Mouse (Mus musculus) MEL (cell line): ENCODE measurements around the gene Nid1. TPM values are rescaled to one million over a fixed set of nuclear protein-coding genes. Genes with fewer than 3 reads are reported as not detected.

Source experiments
- DNase-seq: peaks from one replicate; pipeline ENCODE4 v3.0.0; 2011; ENCODE audit warnings: low read depth, low spot score
- H3K27ac ChIP-seq: 2 replicates; pipeline ENCODE4 v1.5.1; 2012; ENCODE audit warnings: low read depth, mild to moderate bottlenecking, control low read depth, low read length, moderate library complexity; ENCODE audit not compliant: control insufficient read depth
- H3K27me3 ChIP-seq, 2 experiments: fragments of 150-350 bp in 1 of 2; sonication (generic) in 1 of 2; 2 replicates each; pipeline ENCODE4 v1.6.1; 2012; ENCODE audit warnings: low read length in 2 of 2, mild to moderate bottlenecking in 2 of 2, improper control_type of control experiment in 1 of 2, moderate library complexity in 1 of 2; ENCODE audit not compliant: insufficient read depth in 2 of 2, control insufficient read depth in 1 of 2
- H3K36me3 ChIP-seq, 2 experiments: 2 replicates each; pipeline ENCODE4 v1.6.1; 2012 to 2014; ENCODE audit warnings: low read length in 2 of 2, improper control_type of control experiment in 1 of 2, inconsistent platforms in 1 of 2, mild to moderate bottlenecking in 1 of 2; ENCODE audit not compliant: insufficient read depth in 2 of 2, control insufficient read depth in 1 of 2
- H3K4me1 ChIP-seq, 2 experiments: fragments of 150-350 bp in 1 of 2; sonication (generic) in 1 of 2; 2 replicates each; pipeline ENCODE4 v1.6.1; 2012; ENCODE audit warnings: low read length in 2 of 2, improper control_type of control experiment in 1 of 2, mild to moderate bottlenecking in 1 of 2; ENCODE audit not compliant: insufficient read depth in 2 of 2, control insufficient read depth in 1 of 2
- H3K4me3 ChIP-seq, 2 experiments: fragments of 150-350 bp in 1 of 2; sonication (generic) in 1 of 2; 2 replicates each; pipeline ENCODE4 v1.5.1; 2012; ENCODE audit warnings: low read depth in 2 of 2, low read length in 2 of 2, mild to moderate bottlenecking in 2 of 2, moderate library complexity in 2 of 2, control low read depth in 1 of 2, improper control_type of control experiment in 1 of 2; ENCODE audit not compliant: control insufficient read depth in 1 of 2, insufficient read depth in 1 of 2
- H3K79me2 ChIP-seq: 2 replicates; pipeline ENCODE4 v1.6.1; 2012; ENCODE audit warnings: mild to moderate bottlenecking, low read length, moderate library complexity; ENCODE audit not compliant: control insufficient read depth, poor library complexity, insufficient read depth
- H3K9ac ChIP-seq: 2 replicates; pipeline ENCODE4 v1.6.1; 2012; ENCODE audit warnings: low read depth, mild to moderate bottlenecking, control low read depth, low read length, moderate library complexity; ENCODE audit not compliant: control insufficient read depth, poor library complexity, severe bottlenecking
- H3K9me3 ChIP-seq: fragments of 150-350 bp; sonication (generic); replicated peaks from 2 replicates; pipeline ENCODE4 v1.6.1; 2012; ENCODE audit warnings: mild to moderate bottlenecking, low read length, improper control_type of control experiment, moderate library complexity; ENCODE audit not compliant: insufficient read depth
- ETS1 ChIP-seq: IDR thresholded peaks from 2 replicates; pipeline ENCODE4 v1.6.1; 2012; ENCODE audit warnings: low read depth, mild to moderate bottlenecking, inconsistent platforms, low read length, improper control_type of control experiment, moderate library complexity
- GABPA ChIP-seq: IDR thresholded peaks from 2 replicates; pipeline ENCODE4 v1.6.1; 2012; ENCODE audit warnings: low read depth, mild to moderate bottlenecking, inconsistent platforms, low read length, improper control_type of control experiment, moderate library complexity
- GATA1 ChIP-seq: IDR thresholded peaks from 2 replicates; pipeline ENCODE4 v1.6.1; 2011; ENCODE audit warnings: low read depth, low read length, improper control_type of control experiment
- HCFC1 ChIP-seq: IDR thresholded peaks from 2 replicates; pipeline ENCODE4 v1.6.1; 2012; ENCODE audit warnings: low read depth, mild to moderate bottlenecking, inconsistent platforms, low read length, improper control_type of control experiment, moderate library complexity
- JUND ChIP-seq: IDR thresholded peaks from 2 replicates; pipeline ENCODE4 v1.6.1; 2011; ENCODE audit warnings: low read depth, mild to moderate bottlenecking, improper control_type of control experiment, low read length
- KAT2A ChIP-seq: conservative IDR thresholded peaks from 2 replicates; pipeline ENCODE4 v1.6.1; 2012; ENCODE audit warnings: low read depth, low read length, improper control_type of control experiment, inconsistent platforms
- MAX ChIP-seq: IDR thresholded peaks from 2 replicates; pipeline ENCODE4 v1.6.1; 2011; ENCODE audit warnings: low read length, improper control_type of control experiment
- MAZ ChIP-seq: IDR thresholded peaks from 2 replicates; pipeline ENCODE4 v1.6.1; 2012; ENCODE audit warnings: low read depth, mild to moderate bottlenecking, inconsistent platforms, low read length, improper control_type of control experiment
- MEF2A ChIP-seq: IDR thresholded peaks from 2 replicates; pipeline ENCODE4 v1.6.1; 2014; ENCODE audit warnings: low read depth, mild to moderate bottlenecking, inconsistent platforms, low read length, improper control_type of control experiment; ENCODE audit not compliant: poor library complexity, insufficient replicate concordance, severe bottlenecking; ENCODE audit errors: extremely low read depth
- MXI1 ChIP-seq: IDR thresholded peaks from 2 replicates; pipeline ENCODE4 v1.6.1; 2011; ENCODE audit warnings: mild to moderate bottlenecking, low read depth, low read length, improper control_type of control experiment
- MYB ChIP-seq: IDR thresholded peaks from 2 replicates; pipeline ENCODE4 v1.6.1; 2011; ENCODE audit warnings: mild to moderate bottlenecking, low read depth, low read length, improper control_type of control experiment
- MYC ChIP-seq: IDR thresholded peaks from 2 replicates; pipeline ENCODE4 v1.6.1; 2011; ENCODE audit warnings: low read depth, mild to moderate bottlenecking, low read length, improper control_type of control experiment, moderate library complexity
- NRF1 ChIP-seq: IDR thresholded peaks from 2 replicates; pipeline ENCODE4 v1.6.1; 2014; ENCODE audit warnings: low read depth, mild to moderate bottlenecking, inconsistent platforms, low read length, improper control_type of control experiment, moderate library complexity; ENCODE audit not compliant: poor library complexity, insufficient read depth, severe bottlenecking
- POLR2A ChIP-seq, 2 experiments: IDR thresholded peaks; 2 replicates each; pipeline ENCODE4 v1.6.1; 2011 to 2012; ENCODE audit warnings: low read length in 2 of 2, mild to moderate bottlenecking in 2 of 2, control low read depth in 1 of 2, improper control_type of control experiment in 1 of 2, low read depth in 1 of 2, moderate library complexity in 1 of 2; ENCODE audit not compliant: control insufficient read depth in 1 of 2, insufficient read depth in 1 of 2, poor library complexity in 1 of 2
- POLR2AphosphoS2 ChIP-seq: IDR thresholded peaks from 2 replicates; pipeline ENCODE4 v1.6.1; 2011; ENCODE audit warnings: low read length, improper control_type of control experiment
- POLR2AphosphoS5 ChIP-seq: IDR thresholded peaks from 2 replicates; pipeline ENCODE4 v1.6.1; 2012; ENCODE audit warnings: low read depth, borderline replicate concordance, mild to moderate bottlenecking, inconsistent platforms, low read length, moderate library complexity, mixed read lengths
- RAD21 ChIP-seq: IDR thresholded peaks from 2 replicates; pipeline ENCODE4 v1.6.1; 2011; ENCODE audit warnings: mild to moderate bottlenecking, low read depth, low read length, improper control_type of control experiment
- RCOR1 ChIP-seq: IDR thresholded peaks from 2 replicates; pipeline ENCODE4 v1.6.1; 2012; ENCODE audit warnings: low read depth, mild to moderate bottlenecking, inconsistent platforms, low read length, improper control_type of control experiment
- SMC3 ChIP-seq: IDR thresholded peaks from 2 replicates; pipeline ENCODE4 v1.6.1; 2011; ENCODE audit warnings: low read depth, low read length, improper control_type of control experiment
- TAL1 ChIP-seq: IDR thresholded peaks from 2 replicates; pipeline ENCODE4 v1.6.1; 2012; ENCODE audit warnings: mild to moderate bottlenecking, inconsistent platforms, low read length, moderate library complexity, mixed read lengths
- TBP ChIP-seq: IDR thresholded peaks from 2 replicates; pipeline ENCODE4 v1.8.0; 2011; ENCODE audit warnings: low read depth, low read length, improper control_type of control experiment
- UBTF ChIP-seq: IDR thresholded peaks from 2 replicates; pipeline ENCODE4 v1.6.1; 2012; ENCODE audit warnings: low read depth, mild to moderate bottlenecking, inconsistent platforms, low read length, improper control_type of control experiment, moderate library complexity, borderline replicate concordance; ENCODE audit not compliant: insufficient read depth
- USF1 ChIP-seq: IDR thresholded peaks from 2 replicates; pipeline ENCODE4 v1.6.1; 2014; ENCODE audit warnings: low read depth, mild to moderate bottlenecking, inconsistent platforms, low read length, improper control_type of control experiment, moderate library complexity
- USF2 ChIP-seq, 2 experiments: IDR thresholded peaks; 2 replicates each; pipeline ENCODE4 v1.6.1; 2011 to 2012; ENCODE audit warnings: improper control_type of control experiment in 2 of 2, low read length in 2 of 2, borderline replicate concordance in 1 of 2, inconsistent platforms in 1 of 2, low read depth in 1 of 2, mild to moderate bottlenecking in 1 of 2; ENCODE audit not compliant: insufficient read depth in 1 of 2
- ZC3H11A ChIP-seq: IDR thresholded peaks from 2 replicates; pipeline ENCODE4 v1.6.1; 2012; ENCODE audit warnings: low read depth, mild to moderate bottlenecking, inconsistent platforms, low read length, improper control_type of control experiment
- ZKSCAN1 ChIP-seq: IDR thresholded peaks from 2 replicates; pipeline ENCODE4 v1.6.1; 2012; ENCODE audit warnings: low read depth, mild to moderate bottlenecking, inconsistent platforms, low read length, improper control_type of control experiment, moderate library complexity
- ZMIZ1 ChIP-seq: IDR thresholded peaks from 2 replicates; pipeline ENCODE4 v1.6.1; 2012; ENCODE audit warnings: low read depth, mild to moderate bottlenecking, inconsistent platforms, low read length, improper control_type of control experiment, moderate library complexity
- polyA plus RNA-seq, 2 experiments: library from polyadenylated mRNA; stranded (reverse) in 1 of 2; unstranded in 1 of 2; fragments of >175 nt in 1 of 2; fragments of >200 nt in 1 of 2; gene quantifications; 2 replicates each; pipeline versions ENCODE4 v1.2.1 to v1.2.4; 2012; ENCODE audit warnings: low replicate concordance in 2 of 2, low read depth in 1 of 2; ENCODE audit not compliant: insufficient read length in 2 of 2, insufficient read depth in 1 of 2, missing spikeins in 1 of 2
- total RNA-seq: library from RNA; depleted of rRNA; stranded (reverse); fragments of 300-350 nt; gene quantifications from 2 replicates; pipeline ENCODE4 v1.2.3, GENCODE M21; 2012

Gene Nid1
- total and polyA plus RNA-seq, 3 experiments: not detected

DNA sequence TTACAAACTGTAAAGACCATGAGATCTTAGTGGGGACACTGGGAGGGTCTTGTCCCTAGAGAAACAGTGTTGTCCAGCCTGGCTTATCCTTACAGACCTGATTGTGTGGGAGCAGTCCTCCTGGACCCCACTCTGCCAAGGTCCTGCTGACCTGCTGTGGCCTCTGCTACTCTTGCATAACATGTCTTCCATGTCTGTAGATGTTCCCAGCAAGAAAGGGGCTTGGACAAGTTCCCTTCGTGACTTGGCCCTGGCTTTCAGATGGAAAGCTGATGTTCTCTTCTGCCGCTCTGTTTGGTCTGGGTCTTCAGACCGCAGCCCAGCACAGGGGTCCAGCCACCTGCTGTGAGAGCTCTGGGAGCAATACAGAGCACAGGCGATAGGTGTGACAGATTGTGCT, 48.3 kb downstream of the Nid1 start (continued):
- no peak for TF ChIP-seq ZC3H11A
- TF ChIP-seq KAT2A: no peak
- no peak for TF ChIP-seq ETS1

DNA sequence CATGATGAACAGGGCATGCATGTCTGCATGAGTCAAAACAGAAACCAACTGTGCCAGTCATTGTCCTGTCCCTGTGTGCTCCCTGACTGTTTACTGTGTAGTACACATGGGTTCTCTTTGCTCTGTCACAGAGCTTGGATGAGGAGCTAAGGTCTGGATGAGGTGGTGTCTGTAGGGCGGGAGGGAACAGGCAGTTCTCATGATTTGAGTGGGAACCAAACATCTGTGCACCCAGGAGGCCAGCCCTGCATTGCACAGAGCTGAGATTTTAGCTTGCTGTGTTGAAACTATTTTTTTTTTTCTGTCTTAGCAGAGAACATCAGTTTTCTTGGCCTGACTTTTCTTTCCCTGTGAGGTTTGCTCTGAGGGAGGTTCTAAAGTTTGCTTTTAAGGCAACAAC, 50.5 kb downstream of the Nid1 start:
- DNase-seq: no peak
- Histone ChIP-seq H3K4me3 (no peak overlapping the region), H3K27ac (no peak overlapping the region), H3K4me1 (no peaks in the 10 kb centered on the region), H3K79me2 (no peaks in the 10 kb centered on the region), H3K9ac (no peak overlapping the region), H3K27me3 (no peaks in the 10 kb centered on the region)
- TF ChIP-seq USF2 (IDR thresholded peaks at IDR 0.05; ENCODE audit: borderline replicate concordance in 1 of 2, insufficient read depth in 1 of 2, low read depth in 1 of 2, low read length in 2 of 2): no peak
- no peak for TF ChIP-seq UBTF
- no peak for TF ChIP-seq JUND
- TF ChIP-seq GATA1: no peak
- TF ChIP-seq HCFC1: no peak
- TF ChIP-seq RCOR1: no peak
- TF ChIP-seq NRF1: no peak
- no peak for TF ChIP-seq MYB
- TF ChIP-seq SMC3: no peak
- TF ChIP-seq TBP: no peak
- no peak for TF ChIP-seq MAZ
- no peak for TF ChIP-seq ETS1
- no peak for TF ChIP-seq TAL1
- TF ChIP-seq MYC: no peak
- no peak for TF ChIP-seq USF1
- no peak for TF ChIP-seq MAX
- TF ChIP-seq, all 39 proteins: peak for 0
- Histone ChIP-seq H3K36me3 (no peaks in the 10 kb centered on the region), H3K9me3 (no peaks in the 10 kb centered on the region)

DNA sequence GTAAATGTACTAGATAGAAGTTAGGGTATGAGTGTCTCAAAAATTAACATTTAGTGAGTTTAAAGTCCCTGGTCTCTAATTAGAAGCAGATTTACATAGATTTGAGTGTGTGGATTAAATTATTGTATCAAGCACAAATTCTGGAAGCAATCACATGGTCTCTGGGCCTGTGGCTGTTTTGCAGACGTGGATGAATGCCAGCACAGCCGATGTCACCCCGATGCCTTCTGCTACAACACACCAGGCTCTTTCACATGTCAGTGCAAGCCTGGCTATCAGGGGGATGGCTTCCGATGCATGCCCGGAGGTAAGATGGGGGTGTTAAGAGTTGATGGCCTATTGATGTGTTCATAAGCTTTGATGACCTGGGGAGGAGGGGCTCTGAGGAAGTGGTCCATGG, 52.5 kb downstream of the Nid1 start:
- Histone ChIP-seq H3K9ac (no peak overlapping the region), H3K27me3 (no peaks in the 10 kb centered on the region), H3K4me3 (no peak overlapping the region), H3K4me1 (no peaks in the 10 kb centered on the region), H3K27ac (no peak overlapping the region), H3K36me3 (no peaks in the 10 kb centered on the region), H3K79me2 (no peaks in the 10 kb centered on the region), H3K9me3 (no peaks in the 10 kb centered on the region)
- no peak for DNase-seq
- no peak for TF ChIP-seq TBP
- TF ChIP-seq ZKSCAN1: no peak
- TF ChIP-seq MEF2A: no peak
- no peak for TF ChIP-seq MAX
- no peak for TF ChIP-seq SMC3
- TF ChIP-seq POLR2A (IDR thresholded peaks at IDR 0.05; ENCODE audit: control insufficient read depth in 1 of 2, insufficient read depth in 1 of 2, low read depth in 1 of 2, low read length in 2 of 2, poor library complexity in 1 of 2): no peak
- no peak for TF ChIP-seq POLR2AphosphoS5
- TF ChIP-seq POLR2AphosphoS2: no peak
- TF ChIP-seq MXI1: no peak
- TF ChIP-seq RCOR1: no peak
- TF ChIP-seq RAD21: no peak
- TF ChIP-seq USF1: no peak
- TF ChIP-seq USF2 (IDR thresholded peaks at IDR 0.05; ENCODE audit: borderline replicate concordance in 1 of 2, insufficient read depth in 1 of 2, low read depth in 1 of 2, low read length in 2 of 2): no peak
- TF ChIP-seq MAZ: no peak
- no peak for TF ChIP-seq GATA1
- no peak for TF ChIP-seq TAL1
- TF ChIP-seq KAT2A: no peak
- no peak for TF ChIP-seq MYB
- no peak for TF ChIP-seq ZMIZ1
- TF ChIP-seq GABPA: no peak
